Mouse (Mus musculus) CH12.LX (cell line): ENCODE results near the gene Tmem178. TPM values are rescaled to one million over a fixed set of nuclear protein-coding genes. Genes with fewer than 3 reads are reported as not detected.
A peak's percentile ranks its signal among the peaks of the same experiment; 100 is the strongest.

Experiments used
- DNase-seq: peaks from one replicate; pipeline ENCODE4 v3.0.0-alpha.2; 2013; ENCODE audit errors: extremely low read depth
- H3K27ac ChIP-seq: 2 replicates; pipeline ENCODE4 v1.5.1; 2012; ENCODE audit warnings: low read depth, mild to moderate bottlenecking, control low read depth, moderate library complexity; ENCODE audit not compliant: insufficient read depth
- H3K27me3 ChIP-seq: replicated peaks from 2 replicates; pipeline ENCODE3; 2012; ENCODE audit warnings: inconsistent platforms
- H3K36me3 ChIP-seq, 2 experiments: replicated peaks in 1 of 2; 2 replicates each; pipeline versions ENCODE3 to v1.6.1; 2012; ENCODE audit warnings: inconsistent platforms in 1 of 2, low read length in 1 of 2, mild to moderate bottlenecking in 1 of 2, mixed read lengths in 1 of 2, moderate library complexity in 1 of 2; ENCODE audit not compliant: control insufficient read depth in 1 of 2, insufficient read depth in 1 of 2
- H3K4me1 ChIP-seq, 2 experiments: 2 replicates each; pipeline ENCODE4 v1.6.1; 2012; ENCODE audit warnings: inconsistent platforms in 1 of 2, moderate library complexity in 1 of 2; ENCODE audit not compliant: insufficient read depth in 2 of 2, control insufficient read depth in 1 of 2
- H3K4me2 ChIP-seq: 2 replicates; pipeline ENCODE4 v1.6.1; 2012; ENCODE audit warnings: low read depth, mild to moderate bottlenecking, control low read depth; ENCODE audit not compliant: poor library complexity, insufficient read depth, severe bottlenecking
- H3K4me3 ChIP-seq, 3 experiments: fragments of 150-350 bp in 1 of 3; sonication (generic) in 1 of 3; replicated peaks in 1 of 3; 2 replicates each; pipeline versions ENCODE3 to v1.5.1; 2011 to 2012; ENCODE audit warnings: low read depth in 2 of 3, low read length in 2 of 3, mild to moderate bottlenecking in 2 of 3, moderate library complexity in 2 of 3, control low read depth in 1 of 3, improper control_type of control experiment in 1 of 3, inconsistent platforms in 1 of 3, mixed read lengths in 1 of 3; ENCODE audit not compliant: poor library complexity in 1 of 3
- H3K79me2 ChIP-seq: replicated peaks from 2 replicates; pipeline ENCODE4 v1.6.1; 2012; ENCODE audit warnings: mild to moderate bottlenecking, moderate library complexity; ENCODE audit not compliant: control insufficient read depth, poor library complexity, insufficient read depth, severe bottlenecking; ENCODE audit errors: extremely low read depth
- H3K9ac ChIP-seq: 2 replicates; pipeline ENCODE4 v1.6.1; 2012; ENCODE audit warnings: low read depth, mild to moderate bottlenecking, control low read depth, moderate library complexity; ENCODE audit not compliant: insufficient read depth
- H3K9me3 ChIP-seq: replicated peaks from 2 replicates; pipeline ENCODE3; 2012; ENCODE audit warnings: low read length, inconsistent platforms, mixed read lengths
- BHLHE40 ChIP-seq: IDR thresholded peaks from 2 replicates; pipeline ENCODE4 v1.6.1; 2011; ENCODE audit warnings: mild to moderate bottlenecking, low read depth, low read length, improper control_type of control experiment
- CTCF ChIP-seq, 2 experiments: IDR thresholded peaks in 1 of 2; conservative IDR thresholded peaks in 1 of 2; 2 replicates each; pipeline ENCODE4 v1.5.1; 2011 to 2012; ENCODE audit warnings: low read depth in 2 of 2, low read length in 2 of 2, improper control_type of control experiment in 1 of 2, inconsistent platforms in 1 of 2, mild to moderate bottlenecking in 1 of 2, moderate library complexity in 1 of 2
- EP300 ChIP-seq: IDR thresholded peaks from 2 replicates; pipeline ENCODE4 v1.6.1; 2011; ENCODE audit warnings: low read length, improper control_type of control experiment
- GABPA ChIP-seq: IDR thresholded peaks from 2 replicates; pipeline ENCODE4 v1.6.1; 2012; ENCODE audit warnings: low read depth, low read length, improper control_type of control experiment, inconsistent platforms; ENCODE audit not compliant: insufficient replicate concordance
- JUN ChIP-seq: IDR thresholded peaks from 2 replicates; pipeline ENCODE4 v1.6.1; 2011; ENCODE audit warnings: low read depth, mild to moderate bottlenecking, low read length, improper control_type of control experiment, moderate library complexity; ENCODE audit not compliant: insufficient read depth
- MAFK ChIP-seq: IDR thresholded peaks from 2 replicates; pipeline ENCODE4 v1.6.1; 2011; ENCODE audit warnings: low read length, improper control_type of control experiment; ENCODE audit not compliant: insufficient replicate concordance
- MAX ChIP-seq: IDR thresholded peaks from 2 replicates; pipeline ENCODE4 v1.6.1; 2011; ENCODE audit warnings: low read length, improper control_type of control experiment
- MAZ ChIP-seq: IDR thresholded peaks from 2 replicates; pipeline ENCODE4 v1.6.1; 2012; ENCODE audit warnings: low read depth, mild to moderate bottlenecking, inconsistent platforms, low read length, improper control_type of control experiment, moderate library complexity
- MEF2A ChIP-seq: IDR thresholded peaks from 2 replicates; pipeline ENCODE4 v1.6.1; 2014; ENCODE audit warnings: low read depth, mild to moderate bottlenecking, inconsistent platforms, low read length, improper control_type of control experiment, borderline replicate concordance
- MYC ChIP-seq: IDR thresholded peaks from 2 replicates; pipeline ENCODE4 v1.6.1; 2011; ENCODE audit warnings: low read depth, mild to moderate bottlenecking, improper control_type of control experiment, low read length
- NELFE ChIP-seq: IDR thresholded peaks from 2 replicates; pipeline ENCODE4 v1.6.1; 2011; ENCODE audit warnings: low read depth, low read length, improper control_type of control experiment
- RCOR1 ChIP-seq: conservative IDR thresholded peaks from 2 replicates; pipeline ENCODE4 v1.6.1; 2012; ENCODE audit warnings: low read depth, mild to moderate bottlenecking, inconsistent platforms, low read length, improper control_type of control experiment
- SIN3A ChIP-seq: IDR thresholded peaks from 2 replicates; pipeline ENCODE4 v1.6.1; 2012; ENCODE audit warnings: low read length, improper control_type of control experiment, inconsistent platforms
- TBP ChIP-seq: conservative IDR thresholded peaks from 2 replicates; pipeline ENCODE4 v1.6.1; 2011; ENCODE audit warnings: low read depth, low read length, improper control_type of control experiment
- USF1 ChIP-seq: IDR thresholded peaks from 2 replicates; pipeline ENCODE4 v1.6.1; 2014; ENCODE audit warnings: low read depth, mild to moderate bottlenecking, inconsistent platforms, low read length, improper control_type of control experiment
- USF2 ChIP-seq: conservative IDR thresholded peaks from 2 replicates; pipeline ENCODE4 v1.6.1; 2011; ENCODE audit warnings: low read depth, low read length, improper control_type of control experiment
- dilution Hi-C: fragments of 300-500 bp; cut with MboI; formaldehyde crosslinking; loops from 2 replicates; pipeline ENCODE4 v1.14.3; 2020; ENCODE audit warnings: low sequenced_read_pairs; ENCODE audit not compliant: extremely low pct_unique_long_range_greater_than_20kb, extremely low pct_ligation_motif_present
- in situ Hi-C: fragments of 300-500 bp; cut with MboI; formaldehyde crosslinking; loops from 3 replicates; pipeline ENCODE4 v1.14.3; 2019; ENCODE audit warnings: low sequenced_read_pairs, low pct_ligation_motif_present, low pct_unique_long_range_greater_than_20kb, mixed read lengths
- polyA plus RNA-seq: library from polyadenylated mRNA; unstranded; fragments of >175 nt; gene quantifications from 2 replicates; pipeline ENCODE4 v1.2.1, GENCODE M21; 2012; ENCODE audit warnings: low read depth; ENCODE audit not compliant: insufficient read length
- total RNA-seq, 2 experiments: library from RNA; depleted of rRNA; stranded (reverse); fragments of 300-350 nt in 1 of 2; fragments of >200 nt in 1 of 2; gene quantifications; 2 replicates each; pipeline ENCODE4 v1.2.3; 2012 to 2014

Gene Tmem178
- total and polyA plus RNA-seq, 3 experiments: not detected

GRCm38 (mm10) chr17:80955998-80956811, 11.8 kb downstream of the Tmem178 start:
- Histone ChIP-seq H3K9ac (no peak overlapping the region), H3K27me3 (no peaks in the 10 kb centered on the region), H3K4me3 (no peak overlapping the region), H3K4me1 (peaks cover 0 to 13% of the 10 kb centered on the region in 2 experiments; a peak in 2 of 4 replicates), H3K4me2 (no peak overlapping the region), H3K27ac (no peak overlapping the region), H3K79me2 (no peaks in the 10 kb centered on the region), H3K9me3 (no peaks in the 10 kb centered on the region), H3K36me3 (no peaks in the 10 kb centered on the region)
- in situ Hi-C loops: no loop called here
- dilution Hi-C loops: no loop called here
- TF ChIP-seq EP300 (no peak), BHLHE40 (no peak), MYC (no peak), CTCF (conservative IDR thresholded peaks at IDR 0.05 in 1 of 2, IDR thresholded peaks at IDR 0.05 in 1 of 2; ENCODE audit: low read depth in 2 of 2, low read length in 2 of 2) (no peak), TBP (no peak), USF1 (no peak), MAZ (no peak), NELFE (no peak), MAX (no peak), SIN3A (no peak), GABPA (no peak), MEF2A (no peak), USF2 (no peak), MAFK (no peak)
- DNase-seq: peak; percentile 6

- dilution Hi-C loops (no loop called here), in situ Hi-C loops (no loop called here)
- no peaks in the 10 kb centered on the region for H3K79me2 ChIP-seq
- DNase-seq: no peak
- H3K27me3 ChIP-seq: peaks cover 5% of the 10 kb centered on the region
- H3K4me2 ChIP-seq: no peak overlapping the region
- H3K4me1 ChIP-seq: peaks cover 0 to 13% of the 10 kb centered on the region in 2 experiments; a peak in 2 of 4 replicates
- H3K4me3 ChIP-seq: no peak overlapping the region
- no peak overlapping the region for H3K9ac ChIP-seq
- TF ChIP-seq JUN (no peak), RCOR1 (no peak)
- TF ChIP-seq, all 38 proteins: peak for 0
- H3K36me3 ChIP-seq: no peaks in the 10 kb centered on the region
- H3K9me3 ChIP-seq: no peaks in the 10 kb centered on the region
- H3K27ac ChIP-seq: no peak overlapping the region
Measured at GRCm38 (mm10) chr17:80958332-80958731, 13.9 kb downstream of the Tmem178 start.
